ENCODE assay signal across 8 mouse cellular contexts in genomic region chr17:49429471-49430129, GRCm38 (mm10). TPM values are rescaled to one million over a fixed set of nuclear protein-coding genes. Genes with fewer than 3 reads are reported as not detected.
DNase-seq lines count a peak whose midpoint lies in the region; ATAC-seq and TF ChIP-seq lines count a peak whose summit lies in the region.

No protein-coding gene starts in this region.

- no peaks in the 10 kb centered on the region for H3K9me3 ChIP-seq in forebrain, embryonic 14.5 days (replicated peaks; ENCODE audit: control insufficient read depth, low read length)
- no peaks in the 10 kb centered on the region for H3K9me3 ChIP-seq in forebrain, embryonic 11.5 days (ENCODE audit: control insufficient read depth, low read length)
- no peaks in the 10 kb centered on the region for H3K9me3 ChIP-seq in megakaryocyte, embryonic 14.5 days
- H3K9me3 ChIP-seq in heart, embryonic 14.5 days (ENCODE audit: control insufficient read depth, low read length), result no peaks in the 10 kb centered on the region
- no peaks in the 10 kb centered on the region for H3K9me3 ChIP-seq in liver, postnatal 0 days (ENCODE audit: low read length)

- no peak for TF ChIP-seq EP300 in liver, postnatal 0 days (IDR thresholded peaks at IDR 0.05; ENCODE audit: low read depth)

- no peaks in the 10 kb centered on the region for H3K4me1 ChIP-seq in forebrain, embryonic 14.5 days (ENCODE audit: control insufficient read depth, insufficient read depth, low read length)
- H3K4me1 ChIP-seq in forebrain, embryonic 11.5 days (replicated peaks; ENCODE audit: control insufficient read depth, insufficient read depth, low read length), result no peaks in the 10 kb centered on the region; the same call in 1 of the 2 replicates
- peaks cover 59% of the 10 kb centered on the region for H3K4me1 ChIP-seq in megakaryocyte, embryonic 14.5 days
- H3K4me1 ChIP-seq in heart, embryonic 14.5 days (ENCODE audit: control insufficient read depth in 2 of 2, insufficient read depth in 2 of 2, low read length in 2 of 2), result peaks cover 10 to 24% of the 10 kb centered on the region in 2 experiments
- H3K4me1 ChIP-seq in liver, postnatal 0 days (ENCODE audit: insufficient read depth), result peaks cover 37% of the 10 kb centered on the region

- no peak for TF ChIP-seq CTCF in liver, postnatal 0 days (IDR thresholded peaks at IDR 0.05; ENCODE audit: low read depth)

- no peaks in the 10 kb centered on the region for H3K36me3 ChIP-seq in forebrain, embryonic 14.5 days (ENCODE audit: control insufficient read depth, insufficient read depth, low read length)
- H3K36me3 ChIP-seq in forebrain, embryonic 11.5 days (ENCODE audit: control insufficient read depth, insufficient read depth, low read length), result no peaks in the 10 kb centered on the region
- H3K36me3 ChIP-seq in megakaryocyte, embryonic 14.5 days (replicated peaks; ENCODE audit: low read length), result peaks cover 20% of the 10 kb centered on the region
- peaks cover 15% of the 10 kb centered on the region for H3K36me3 ChIP-seq in heart, embryonic 14.5 days (ENCODE audit: control insufficient read depth, insufficient read depth, low read length)
- H3K36me3 ChIP-seq in liver, postnatal 0 days (replicated peaks; ENCODE audit: insufficient read depth, low read length), result peaks cover 18% of the 10 kb centered on the region

- H3K27ac ChIP-seq in forebrain, embryonic 14.5 days (ENCODE audit: low read depth, low read length), result no peak overlapping the region
- H3K27ac ChIP-seq in forebrain, embryonic 11.5 days (ENCODE audit: low read depth, low read length), result no peak overlapping the region
- no peak overlapping the region for H3K27ac ChIP-seq in heart, embryonic 14.5 days (replicated peaks in 1 of 2; ENCODE audit: control insufficient read depth in 1 of 2, insufficient read depth in 1 of 2, low read depth in 2 of 2, low read length in 2 of 2)
- H3K27ac ChIP-seq in liver, postnatal 0 days (ENCODE audit: low read depth), result peak overlapping the region; percentile 93

- no peak overlapping the region for H3K4me3 ChIP-seq in forebrain, embryonic 14.5 days (ENCODE audit: low read depth, low read length)
- H3K4me3 ChIP-seq in forebrain, embryonic 11.5 days (ENCODE audit: low read depth, low read length), result no peak overlapping the region
- peak overlapping the region; percentile 95 for H3K4me3 ChIP-seq in megakaryocyte, embryonic 14.5 days (replicated peaks)
- peak overlapping the region in 1 of 2 experiments; percentile 71; a peak in 2 of 4 replicates for H3K4me3 ChIP-seq in heart, embryonic 14.5 days (ENCODE audit: control insufficient read depth in 1 of 2, insufficient read depth in 1 of 2, low read depth in 1 of 2, low read length in 2 of 2)
- peak overlapping the region; percentile 75 for H3K4me3 ChIP-seq in liver, postnatal 0 days (ENCODE audit: low read depth, low read length)

- no peak for DNase-seq in forebrain, embryonic 14.5 days (ENCODE audit: low spot score)
- DNase-seq in forebrain, embryonic 11.5 days (ENCODE audit: low spot score), result no peak
- no peak for DNase-seq in liver, postnatal 0 days
- no peak for DNase-seq in left cerebral cortex, adult 9 months (ENCODE audit: low spot score in 2 of 2)

- no peak for ATAC-seq in forebrain, embryonic 14.5 days
- no peak for ATAC-seq in forebrain, embryonic 11.5 days (replicated peaks; ENCODE audit: low FRiP score)
- ATAC-seq in megakaryocyte, adult 5-6 weeks (ENCODE audit: poor library complexity, severe bottlenecking), result no peak
- no peak for ATAC-seq in heart, embryonic 14.5 days (ENCODE audit: insufficient number of reproducible peaks, insufficient read depth, low FRiP score, low read depth)
- ATAC-seq in liver, postnatal 0 days, result no peak
- ATAC-seq in granulocyte monocyte progenitor cell, adult 5-6 weeks (replicated peaks; ENCODE audit: poor library complexity, severe bottlenecking), result no peak

- 0 out of 2 replicates have a peak overlapping the region, but pooled peaks have one; percentile 8 for H3K9ac ChIP-seq in forebrain, embryonic 14.5 days (ENCODE audit: low read length)
- no peak overlapping the region for H3K9ac ChIP-seq in forebrain, embryonic 11.5 days (ENCODE audit: low read length)
- no peak overlapping the region for H3K9ac ChIP-seq in heart, embryonic 14.5 days (ENCODE audit: low read length)
- peak overlapping the region; percentile 91 for H3K9ac ChIP-seq in liver, postnatal 0 days (replicated peaks)

- no peaks in the 10 kb centered on the region for H3K27me3 ChIP-seq in forebrain, embryonic 14.5 days (replicated peaks; ENCODE audit: control insufficient read depth, insufficient read depth, low read length)
- no peaks in the 10 kb centered on the region for H3K27me3 ChIP-seq in forebrain, embryonic 11.5 days (ENCODE audit: control insufficient read depth, insufficient read depth, low read length)
- H3K27me3 ChIP-seq in megakaryocyte, embryonic 14.5 days (replicated peaks), result no peaks in the 10 kb centered on the region
- H3K27me3 ChIP-seq in heart, embryonic 14.5 days (ENCODE audit: control insufficient read depth, insufficient read depth, low read length), result no peaks in the 10 kb centered on the region
- H3K27me3 ChIP-seq in liver, postnatal 0 days (ENCODE audit: insufficient read depth, low read length), result no peaks in the 10 kb centered on the region

- no peak overlapping the region for H3K4me2 ChIP-seq in forebrain, embryonic 14.5 days (ENCODE audit: low read length)
- no peak overlapping the region for H3K4me2 ChIP-seq in forebrain, embryonic 11.5 days (ENCODE audit: low read depth, low read length, severe bottlenecking)
- H3K4me2 ChIP-seq in heart, embryonic 14.5 days (ENCODE audit: low read length), result peak overlapping the region; percentile 94
- H3K4me2 ChIP-seq in liver, postnatal 0 days (ENCODE audit: low read depth, low read length), result peak overlapping the region; percentile 74

- 90% methylated on average over 6 of the region's 6 CpGs for WGBS in forebrain, embryonic 14.5 days
- 90% methylated on average over 6 of the region's 6 CpGs for WGBS in forebrain, embryonic 11.5 days
- 90% methylated on average over 6 of the region's 6 CpGs for WGBS in heart, embryonic 14.5 days
- 69% methylated on average over 6 of the region's 6 CpGs for WGBS in liver, postnatal 0 days (ENCODE audit: insufficient replicate concordance)

RNA-seq across cellular contexts. Expression of gene Mocs1, which starts 1.4 kb away (rescaled TPM):
- 3.6 and 4.2 TPM in 2 replicates for polyA plus RNA-seq in forebrain, embryonic 14.5 days (2014; fragmentation: Nextera tagmentation; extraction: Ambion mirVana)
- polyA plus RNA-seq in forebrain, embryonic 11.5 days (2014; fragmentation: Nextera tagmentation; extraction: Ambion mirVana), result 5.6 and 7.4 TPM in 2 replicates
- polyA plus RNA-seq in megakaryocyte, embryonic 14.5 days (2012; ENCODE audit: insufficient read depth, low replicate concordance), result 11.0 and 12.8 TPM in 2 replicates
- 56.6 and 60.7 TPM in 2 replicates for total RNA-seq in megakaryocyte, adult 5-6 weeks (2015)
- 24.3 and 43.1 TPM in 2 replicates for total RNA-seq in megakaryocyte, adult 5-6 weeks (2017)
- 5.2 and 6.9 TPM in 2 replicates for polyA plus RNA-seq in heart, embryonic 14.5 days (2014; fragmentation: Nextera tagmentation; extraction: Ambion mirVana)
- polyA plus RNA-seq in liver, postnatal 0 days (2015; fragmentation: Nextera tagmentation; extraction: Ambion mirVana), result 8.8 and 11.8 TPM in 2 replicates
- total RNA-seq in granulocyte monocyte progenitor cell, adult 5-6 weeks (2014; fragmentation: Nextera tagmentation), result 41.5 and 45.1 TPM in 2 replicates
- 14.2 and 15.7 TPM in 2 replicates for total RNA-seq in granulocyte monocyte progenitor cell, adult 5-6 weeks (2017)

Comparison
In these comparisons a context has a peak if more than half of its experiments do, and no peak if none do; other contexts are left out.
1. H3K9ac ChIP-seq: peak in forebrain, embryonic 14.5 days (single experiment) and liver, postnatal 0 days (single experiment); none in forebrain, embryonic 11.5 days (single experiment) and heart, embryonic 14.5 days (single experiment).
2. H3K4me2 ChIP-seq: peak in heart, embryonic 14.5 days (single experiment) and liver, postnatal 0 days (single experiment); none in forebrain, embryonic 14.5 days (single experiment) and forebrain, embryonic 11.5 days (single experiment).
3. H3K4me3 ChIP-seq: peak in megakaryocyte, embryonic 14.5 days (single experiment) and liver, postnatal 0 days (single experiment); none in forebrain, embryonic 14.5 days (single experiment) and forebrain, embryonic 11.5 days (single experiment).